Mouse (Mus musculus) E14TG2a.4 (cell line): Measurements from ENCODE around the gene Parp8.

Experiments used
- CTCF ChIP-seq: conservative IDR thresholded peaks from 2 replicates; pipeline ENCODE4 v1.5.1; 2014; ENCODE audit warnings: low read length
- NANOG ChIP-seq: IDR thresholded peaks from 2 replicates; pipeline ENCODE4 v1.6.1; 2014; ENCODE audit warnings: borderline replicate concordance, low read length, mixed read lengths

GRCm38 (mm10) chr13:117054811-117055496, 29.6 kb upstream of the Parp8 start:
- TF ChIP-seq CTCF (no peak), NANOG (no peak)
